Mouse (Mus musculus) kidney, adult 2 months (tissue): Measurements from ENCODE around the gene Gm10577.

Experiments used
- CTCF ChIP-seq: fragments of 200-500 bp; conservative IDR thresholded peaks from 2 replicates; pipeline ENCODE4 v1.5.1; 2011; ENCODE audit warnings: low read depth, mild to moderate bottlenecking, control low read depth, low read length, moderate library complexity, mixed read lengths; ENCODE audit not compliant: insufficient read depth, insufficient read length
- POLR2A ChIP-seq: fragments of 200-500 bp; IDR thresholded peaks from one replicate; pipeline ENCODE4 v1.6.1; 2011; ENCODE audit warnings: low read depth, low read length, control low read depth

DNA sequence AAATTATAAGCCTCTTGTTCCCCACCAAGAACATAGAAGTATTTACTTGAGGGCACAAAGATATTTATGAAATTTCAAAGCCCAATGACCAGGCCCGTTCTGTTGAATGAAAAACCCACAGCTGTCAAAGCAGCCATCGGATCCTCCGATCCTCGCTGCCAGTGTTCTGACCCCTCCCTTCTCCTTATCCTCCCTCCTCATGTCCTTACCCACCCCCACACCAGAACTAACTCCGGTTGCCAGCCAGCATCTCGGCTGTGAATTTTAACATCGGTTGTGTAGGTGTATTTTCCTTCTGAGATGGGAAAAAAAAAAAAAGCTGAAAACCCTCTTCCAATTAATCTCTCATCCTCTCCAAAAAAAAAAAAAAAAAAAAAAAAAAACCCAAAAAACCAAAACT, 16.7 kb upstream of the Gm10577 start:
- no peak for TF ChIP-seq CTCF
- TF ChIP-seq POLR2A: no peak
